Mouse (Mus musculus) olfactory bulb, adult 2 months (tissue): ENCODE results near the gene Fam227a.

Experiments
- CTCF ChIP-seq: fragments of 200-500 bp; IDR thresholded peaks from 2 replicates; pipeline ENCODE4 v1.5.1; 2012; ENCODE audit warnings: low read depth, mild to moderate bottlenecking, low read length, moderate library complexity; ENCODE audit not compliant: insufficient read depth
- POLR2A ChIP-seq: fragments of 200-500 bp; IDR thresholded peaks from 2 replicates; pipeline ENCODE4 v1.6.1; 2012; ENCODE audit warnings: mild to moderate bottlenecking, low read depth, low read length, moderate library complexity; ENCODE audit not compliant: insufficient read depth

DNA sequence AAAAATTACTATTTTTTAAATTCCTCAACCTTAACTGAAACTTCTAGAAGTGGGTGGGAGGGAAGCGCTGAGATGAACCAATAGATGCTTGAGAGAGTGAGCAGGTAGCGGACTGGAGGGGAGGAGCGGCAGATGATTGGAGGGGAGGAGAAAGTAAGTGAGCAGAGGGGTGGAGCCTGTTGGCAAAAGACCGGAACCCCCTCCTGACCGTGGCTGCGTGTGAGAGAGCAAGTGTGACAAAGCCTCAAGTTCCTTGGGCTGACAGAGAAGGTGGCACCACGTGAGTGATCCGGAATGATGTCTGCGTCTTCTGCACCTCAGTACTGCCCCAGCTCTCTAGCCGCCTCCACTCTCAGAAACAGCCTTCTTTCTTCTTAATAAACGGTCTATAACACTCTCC, 41.6 kb downstream of the Fam227a start:
- no peak for TF ChIP-seq CTCF
- TF ChIP-seq POLR2A, result no peak
